In genomic region chr11:107638137-107638536, GRCm38 (mm10) we compare ENCODE assay signal across 21 mouse cellular contexts.
"Had no signal": no experiment of that assay in that cellular context is flagged by ENCODE, and none has a peak within 500 bp of the region (broad histone marks: within the 10 kb centered on the region; RNA-seq: fewer than 3 reads in every experiment).

No protein-coding gene starts in this region.

- H3K27ac ChIP-seq: heart, embryonic 10.5 days; hindbrain, embryonic 13.5 days; hindbrain, embryonic 15.5 days; hindbrain, postnatal 0 days; kidney, embryonic 15.5 days; kidney, postnatal 0 days; layer of hippocampus, adult 2 months; left cerebral cortex, adult 2 months; limb, embryonic 10.5 days; limb, embryonic 12.5 days had no signal

- ATAC-seq: hindbrain, postnatal 0 days; intestine, embryonic 16.5 days had no signal

- H3K4me3 ChIP-seq: heart, embryonic 10.5 days; heart, embryonic 12.5 days; hindbrain, embryonic 13.5 days; hindbrain, embryonic 15.5 days; kidney, embryonic 15.5 days; layer of hippocampus, adult 2 months; left cerebral cortex, adult 2 months; limb, embryonic 10.5 days; limb, embryonic 12.5 days had no signal

- H3K4me1 ChIP-seq: heart, embryonic 10.5 days; heart, embryonic 12.5 days; hindbrain, embryonic 15.5 days; kidney, embryonic 15.5 days; limb, embryonic 10.5 days; limb, embryonic 12.5 days had no signal

- DNase-seq: gastrocnemius, postnatal 14 days; gastrocnemius, postnatal 36 days; heart, postnatal 10 days; kidney, adult 11 months; kidney, adult 2 months; kidney, adult 9 months; kidney, postnatal 14 days; kidney, postnatal 36 days; liver had no signal
